Mouse (Mus musculus) C2C12 (cell line): ENCODE results near the gene Plekho2. TPM values are rescaled to one million over a fixed set of nuclear protein-coding genes. Genes with fewer than 3 reads are reported as not detected.

Experiments
- H3K27me3 ChIP-seq: one replicate; pipeline ENCODE4 v1.6.1; 2011; ENCODE audit not compliant: control insufficient read depth, insufficient read depth, insufficient read length
- H3K36me3 ChIP-seq: one replicate; pipeline ENCODE4 v1.6.1; 2011; ENCODE audit not compliant: control insufficient read depth, insufficient read depth
- H3K4me3 ChIP-seq: one replicate; pipeline ENCODE4 v1.5.1; 2011; ENCODE audit warnings: mild to moderate bottlenecking, control low read depth; ENCODE audit not compliant: poor library complexity, insufficient read depth, severe bottlenecking
- H3K79me2 ChIP-seq: one replicate; pipeline ENCODE4 v1.6.1; 2011; ENCODE audit not compliant: control insufficient read depth, insufficient read depth
- H3K79me3 ChIP-seq: one replicate; pipeline ENCODE4 v1.6.1; 2011; ENCODE audit warnings: low read depth, control low read depth
- H3ac ChIP-seq: one replicate; pipeline ENCODE3; 2011; ENCODE audit warnings: low read depth; ENCODE audit not compliant: control insufficient read depth, insufficient read length
- CEBPB ChIP-seq: IDR thresholded peaks from one replicate; pipeline ENCODE4 v1.6.1; 2011; ENCODE audit warnings: low read depth, mild to moderate bottlenecking, control low read depth, moderate library complexity
- CTCF ChIP-seq: IDR thresholded peaks from one replicate; pipeline ENCODE4 v1.5.1; 2011; ENCODE audit not compliant: control insufficient read depth, insufficient read depth, insufficient read length
- FOSL1 ChIP-seq: IDR thresholded peaks from one replicate; pipeline ENCODE4 v1.8.0; 2011; ENCODE audit warnings: mild to moderate bottlenecking, low read length; ENCODE audit not compliant: poor library complexity, insufficient read depth, severe bottlenecking
- MAX ChIP-seq: IDR thresholded peaks from one replicate; pipeline ENCODE4 v1.6.1; 2011; ENCODE audit warnings: mild to moderate bottlenecking, control low read depth
- MYOD1 ChIP-seq: IDR thresholded peaks from one replicate; pipeline ENCODE4 v1.6.1; 2011; ENCODE audit warnings: low read depth; ENCODE audit not compliant: control insufficient read depth, insufficient read length
- MYOG ChIP-seq: IDR thresholded peaks from one replicate; pipeline ENCODE4 v1.6.1; 2011; ENCODE audit not compliant: control insufficient read depth, insufficient read length; ENCODE audit errors: extremely low read depth
- USF1 ChIP-seq: IDR thresholded peaks from one replicate; pipeline ENCODE4 v1.6.1; 2011; ENCODE audit warnings: low read depth, mild to moderate bottlenecking, control low read depth, moderate library complexity
- polyA plus RNA-seq: library from polyadenylated mRNA; unstranded; fragments of >200 nt; fragmentation: generic; extraction: Trizol; gene quantifications from one replicate; pipeline ENCODE4 v1.2.1, GENCODE M21; 2012; ENCODE audit warnings: missing spikeins

The Plekho2 gene
- polyA plus RNA-seq, 1 experiment = 23.3 TPM

GRCm38 (mm10) chr9:65574513-65575392 lies 5.1 kb downstream of the Plekho2 start:
- Histone ChIP-seq H3K27me3 (no peaks in the 10 kb centered on the region), H3ac (no peak overlapping the region), H3K4me3 (no peak overlapping the region), H3K79me2 (peaks cover 51% of the 10 kb centered on the region), H3K79me3 (peaks cover 20% of the 10 kb centered on the region), H3K36me3 (peaks cover 31% of the 10 kb centered on the region)
- TF ChIP-seq MYOD1 (no peak), FOSL1 (no peak), MAX (no peak)

GRCm38 (mm10) chr9:65572837-65573236 lies 7.0 kb downstream of the Plekho2 start:
- H3K79me2 ChIP-seq = peaks cover 40% of the 10 kb centered on the region
- no peak overlapping the region for H3ac ChIP-seq
- peaks cover 9% of the 10 kb centered on the region for H3K79me3 ChIP-seq
- H3K36me3 ChIP-seq = peaks cover 38% of the 10 kb centered on the region
- H3K4me3 ChIP-seq = no peak overlapping the region
- TF ChIP-seq MYOD1 = no peak
- TF ChIP-seq MYOG = no peak
- no peak for TF ChIP-seq CEBPB
- no peak for TF ChIP-seq USF1
- TF ChIP-seq CTCF = no peak
- TF ChIP-seq MAX = no peak
- no peak for TF ChIP-seq FOSL1
- no peaks in the 10 kb centered on the region for H3K27me3 ChIP-seq

GRCm38 (mm10) chr9:65569491-65569971 lies 10.3 kb downstream of the Plekho2 start:
- Histone ChIP-seq H3K36me3 (peaks cover 51% of the 10 kb centered on the region), H3K4me3 (no peak overlapping the region), H3K27me3 (no peaks in the 10 kb centered on the region), H3K79me3 (peaks cover 8% of the 10 kb centered on the region), H3K79me2 (peaks cover 20% of the 10 kb centered on the region), H3ac (no peak overlapping the region)
- TF ChIP-seq MYOG = no peak
- no peak for TF ChIP-seq USF1
- no peak for TF ChIP-seq MAX
- TF ChIP-seq MYOD1 = no peak
- no peak for TF ChIP-seq CTCF
- no peak for TF ChIP-seq FOSL1
- no peak for TF ChIP-seq CEBPB

GRCm38 (mm10) chr9:65568787-65569186 lies 11.1 kb downstream of the Plekho2 start:
- peaks cover 51% of the 10 kb centered on the region for H3K36me3 ChIP-seq
- peaks cover 19% of the 10 kb centered on the region for H3K79me2 ChIP-seq
- TF ChIP-seq FOSL1 (no peak), USF1 (no peak), MYOD1 (no peak)

GRCm38 (mm10) chr9:65564698-65565097 lies 15.1 kb downstream of the Plekho2 start:
- Histone ChIP-seq H3K36me3 (peaks cover 49% of the 10 kb centered on the region), H3K4me3 (no peak overlapping the region), H3ac (no peak overlapping the region), H3K79me3 (peaks cover 6% of the 10 kb centered on the region), H3K27me3 (no peaks in the 10 kb centered on the region), H3K79me2 (peaks cover 31% of the 10 kb centered on the region)
- TF ChIP-seq MYOG = no peak
- TF ChIP-seq CEBPB = no peak
- no peak for TF ChIP-seq CTCF
- TF ChIP-seq USF1 = no peak
- TF ChIP-seq MAX = no peak
- no peak for TF ChIP-seq FOSL1
- TF ChIP-seq MYOD1 = no peak

More at GRCm38 (mm10) chr9:65568787-65569186, 11.1 kb downstream of the Plekho2 start:
- no peaks in the 10 kb centered on the region for H3K27me3 ChIP-seq
- H3K79me3 ChIP-seq = peaks cover 8% of the 10 kb centered on the region
- no peak overlapping the region for H3ac ChIP-seq
- no peak overlapping the region for H3K4me3 ChIP-seq

- TF ChIP-seq CTCF = no peak
- no peak for TF ChIP-seq FOSL1
- no peak for TF ChIP-seq MAX
- Histone ChIP-seq H3ac (no peak overlapping the region), H3K4me3 (no peak overlapping the region), H3K36me3 (peaks cover 59% of the 10 kb centered on the region), H3K27me3 (no peaks in the 10 kb centered on the region), H3K79me3 (peaks cover 4% of the 10 kb centered on the region), H3K79me2 (peaks cover 23% of the 10 kb centered on the region)
Measured at GRCm38 (mm10) chr9:65563073-65563472, 16.8 kb downstream of the Plekho2 start.
